Mouse (Mus musculus) C2C12 (cell line): ENCODE measurements at regions not wholly inside any gene's neighbourhood (a gene's known extent, or its start where the extent isn't known, plus 50 kb on each side); places are given as distances from the start of the nearest gene placed in this dataset.

ENCODE experiments used
- CEBPB ChIP-seq: IDR thresholded peaks from one replicate; pipeline ENCODE4 v1.6.1; 2011; ENCODE audit warnings: low read depth, mild to moderate bottlenecking, control low read depth, moderate library complexity
- CTCF ChIP-seq: IDR thresholded peaks from one replicate; pipeline ENCODE4 v1.5.1; 2011; ENCODE audit not compliant: control insufficient read depth, insufficient read depth, insufficient read length
- FOSL1 ChIP-seq: IDR thresholded peaks from one replicate; pipeline ENCODE4 v1.8.0; 2011; ENCODE audit warnings: mild to moderate bottlenecking, low read length; ENCODE audit not compliant: poor library complexity, insufficient read depth, severe bottlenecking
- MAX ChIP-seq: IDR thresholded peaks from one replicate; pipeline ENCODE4 v1.6.1; 2011; ENCODE audit warnings: mild to moderate bottlenecking, control low read depth
- MYOD1 ChIP-seq: IDR thresholded peaks from one replicate; pipeline ENCODE4 v1.6.1; 2011; ENCODE audit warnings: low read depth; ENCODE audit not compliant: control insufficient read depth, insufficient read length
- MYOG ChIP-seq: IDR thresholded peaks from one replicate; pipeline ENCODE4 v1.6.1; 2011; ENCODE audit not compliant: control insufficient read depth, insufficient read length; ENCODE audit errors: extremely low read depth
- USF1 ChIP-seq: IDR thresholded peaks from one replicate; pipeline ENCODE4 v1.6.1; 2011; ENCODE audit warnings: low read depth, mild to moderate bottlenecking, control low read depth, moderate library complexity

DNA sequence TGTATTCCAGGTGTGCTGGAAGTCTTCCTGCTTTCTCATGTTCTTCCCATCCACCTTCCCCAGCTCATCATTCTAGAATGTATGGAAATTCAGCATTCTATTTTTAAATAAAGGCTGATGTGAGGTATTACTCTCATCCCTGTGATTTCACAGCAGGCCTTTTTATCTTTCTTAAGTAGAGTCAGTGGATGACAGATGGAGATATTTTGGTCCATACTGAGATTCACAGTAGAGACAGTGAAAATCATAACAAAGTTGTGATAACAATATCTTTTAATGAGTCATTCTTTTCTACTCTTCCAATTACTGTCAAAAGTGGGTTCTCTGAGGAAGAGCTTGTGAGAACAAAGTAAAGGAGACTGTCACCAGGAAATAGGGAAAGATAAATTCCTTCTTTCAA is 132.4 kb downstream of the AI429214 start:
- no peak for TF ChIP-seq CTCF
- TF ChIP-seq USF1 = no peak
- TF ChIP-seq MYOG = no peak
- TF ChIP-seq MAX = no peak
- no peak for TF ChIP-seq CEBPB
- no peak for TF ChIP-seq FOSL1
- TF ChIP-seq MYOD1 = no peak
